Mouse (Mus musculus) midbrain, embryonic 12.5 days (tissue): Measurements from ENCODE around the gene Wdr27. TPM values are rescaled to one million over a fixed set of nuclear protein-coding genes. Genes with fewer than 3 reads are reported as not detected.
"Not testable (repeated sequence)": the region's sequence is repeated elsewhere in the genome, so short reads cannot be mapped to it uniquely, and the experiment has no call there.

Experiments used
- ATAC-seq: fragments of 200-750 bp; cut with Nextera tagmentation; 2 replicates; pipeline ENCODE4 v1.8.0; 2017; ENCODE audit warnings: low read depth, moderate TSS enrichment, moderate library complexity; ENCODE audit not compliant: low FRiP score
- H3K27ac ChIP-seq: fragments of 300-500 bp; sonication (generic); replicated peaks from 2 replicates; pipeline ENCODE4 v1.5.1; 2016; ENCODE audit warnings: mild to moderate bottlenecking
- H3K27me3 ChIP-seq: fragments of 300-500 bp; sonication (generic); 2 replicates; pipeline ENCODE4 v1.6.1; 2016; ENCODE audit warnings: mild to moderate bottlenecking
- H3K36me3 ChIP-seq: fragments of 300-500 bp; sonication (generic); 2 replicates; pipeline ENCODE4 v1.6.1; 2016
- H3K4me1 ChIP-seq: fragments of 300-500 bp; sonication (generic); 2 replicates; pipeline ENCODE4 v1.6.1; 2016
- H3K4me2 ChIP-seq: fragments of 300-500 bp; sonication (generic); replicated peaks from 2 replicates; pipeline ENCODE4 v1.6.1; 2016; ENCODE audit warnings: mild to moderate bottlenecking, moderate library complexity
- H3K4me3 ChIP-seq: fragments of 300-500 bp; sonication (generic); 2 replicates; pipeline ENCODE4 v1.5.1; 2016; ENCODE audit warnings: mild to moderate bottlenecking
- H3K9ac ChIP-seq: fragments of 300-500 bp; sonication (generic); replicated peaks from 2 replicates; pipeline ENCODE4 v1.6.1; 2016; ENCODE audit warnings: mild to moderate bottlenecking, moderate library complexity
- H3K9me3 ChIP-seq: fragments of 300-500 bp; sonication (generic); 2 replicates; pipeline ENCODE4 v1.6.1; 2016; ENCODE audit warnings: mild to moderate bottlenecking
- WGBS: fragments of 180-500 bp; shearing (Covaris S2); methylation state at CpG from one replicate; pipeline ENCODE4 v1.1.7; 2016; 5-methylcytosine and 5-hydroxymethylcytosine counted together
- polyA plus RNA-seq: library from polyadenylated mRNA; unstranded; fragments of >200 nt; fragmentation: Nextera tagmentation; extraction: Ambion mirVana; gene quantifications from 2 replicates; pipeline ENCODE4 v1.2.1, GENCODE M21; 2016

Wdr27 gene
- polyA plus RNA-seq, 1 experiment from 2014 or later = 4.7 TPM

- not testable (repeated sequence) for H3K4me3 ChIP-seq, H3K36me3 ChIP-seq, H3K4me1 ChIP-seq, H3K9ac ChIP-seq, H3K9me3 ChIP-seq, H3K27me3 ChIP-seq, H3K4me2 ChIP-seq, H3K27ac ChIP-seq, ATAC-seq
Observed at GRCm38 (mm10) chr17:14895058-14895457, 47.9 kb downstream of the Wdr27 start.

- H3K27me3 ChIP-seq = no peaks in the 10 kb centered on the region
Observed at GRCm38 (mm10) chr17:14886933-14887332, 56.0 kb downstream of the Wdr27 start.

GRCm38 (mm10) chr17:14874656-14875204 is 68.2 kb downstream of the Wdr27 start:
- H3K4me1 ChIP-seq = no peaks in the 10 kb centered on the region
- H3K27me3 ChIP-seq = no peaks in the 10 kb centered on the region
- no peak for ATAC-seq
- H3K9me3 ChIP-seq = no peaks in the 10 kb centered on the region
- no peak overlapping the region for H3K27ac ChIP-seq
- no peak overlapping the region for H3K4me3 ChIP-seq
- H3K4me2 ChIP-seq = no peak overlapping the region
- H3K36me3 ChIP-seq = no peaks in the 10 kb centered on the region
- no peak overlapping the region for H3K9ac ChIP-seq
- 76% methylated on average over 2 of the region's 2 CpGs for WGBS

More at GRCm38 (mm10) chr17:14886933-14887332, 56.0 kb downstream of the Wdr27 start:
- Histone ChIP-seq H3K27ac (no peak overlapping the region), H3K4me3 (no peak overlapping the region), H3K4me2 (no peak overlapping the region), H3K9ac (no peak overlapping the region), H3K4me1 (no peaks in the 10 kb centered on the region), H3K9me3 (no peaks in the 10 kb centered on the region), H3K36me3 (no peaks in the 10 kb centered on the region)
- WGBS = 58% methylated on average over 2 of the region's 2 CpGs
- no peak for ATAC-seq

- H3K9ac ChIP-seq = no peak overlapping the region
- H3K4me2 ChIP-seq = no peak overlapping the region
- H3K36me3 ChIP-seq = no peaks in the 10 kb centered on the region
- ATAC-seq = no peak
- WGBS = 81% methylated on average over 1 of the region's 1 CpGs
- no peak overlapping the region for H3K4me3 ChIP-seq
- H3K9me3 ChIP-seq = no peaks in the 10 kb centered on the region
- H3K27ac ChIP-seq = no peak overlapping the region
- no peaks in the 10 kb centered on the region for H3K27me3 ChIP-seq
- H3K4me1 ChIP-seq = no peaks in the 10 kb centered on the region
Observed at GRCm38 (mm10) chr17:14860220-14860619, 82.7 kb downstream of the Wdr27 start.

- H3K36me3 ChIP-seq = no peaks in the 10 kb centered on the region
- H3K27me3 ChIP-seq = no peaks in the 10 kb centered on the region
- no peak overlapping the region for H3K4me2 ChIP-seq
- no peak overlapping the region for H3K27ac ChIP-seq
- no peak overlapping the region for H3K4me3 ChIP-seq
- no peaks in the 10 kb centered on the region for H3K4me1 ChIP-seq
- no peaks in the 10 kb centered on the region for H3K9me3 ChIP-seq
- no peak for ATAC-seq
- no peak overlapping the region for H3K9ac ChIP-seq
- 72% methylated on average over 3 of the region's 3 CpGs for WGBS
Observed at GRCm38 (mm10) chr17:14847709-14848108, 95.2 kb downstream of the Wdr27 start.

- no peaks in the 10 kb centered on the region for H3K36me3 ChIP-seq
- no peak overlapping the region for H3K27ac ChIP-seq
- H3K4me2 ChIP-seq = no peak overlapping the region
- no peak overlapping the region for H3K9ac ChIP-seq
- H3K27me3 ChIP-seq = no peaks in the 10 kb centered on the region
- no peaks in the 10 kb centered on the region for H3K4me1 ChIP-seq
- H3K4me3 ChIP-seq = no peak overlapping the region
- ATAC-seq = no peak
- 72% methylated on average over 5 of the region's 5 CpGs for WGBS
- H3K9me3 ChIP-seq = no peaks in the 10 kb centered on the region
Observed at GRCm38 (mm10) chr17:14846880-14847279, 96.1 kb downstream of the Wdr27 start.

GRCm38 (mm10) chr17:14826715-14827295 is 116.2 kb downstream of the Wdr27 start:
- 38% methylated on average over 6 of the region's 6 CpGs for WGBS
- no peak overlapping the region for H3K4me2 ChIP-seq
- H3K4me1 ChIP-seq = no peaks in the 10 kb centered on the region
- H3K4me3 ChIP-seq = no peak overlapping the region
- H3K27ac ChIP-seq = no peak overlapping the region
- no peak for ATAC-seq
- H3K9me3 ChIP-seq = no peaks in the 10 kb centered on the region
- no peak overlapping the region for H3K9ac ChIP-seq
- H3K27me3 ChIP-seq = no peaks in the 10 kb centered on the region
- H3K36me3 ChIP-seq = no peaks in the 10 kb centered on the region

- H3K27me3 ChIP-seq = no peaks in the 10 kb centered on the region
- no peak overlapping the region for H3K9ac ChIP-seq
- H3K9me3 ChIP-seq = no peaks in the 10 kb centered on the region
- no peak overlapping the region for H3K4me2 ChIP-seq
- no peak overlapping the region for H3K27ac ChIP-seq
- 70% methylated on average over 5 of the region's 5 CpGs for WGBS
- no peaks in the 10 kb centered on the region for H3K36me3 ChIP-seq
- no peak for ATAC-seq
- H3K4me1 ChIP-seq = no peaks in the 10 kb centered on the region
- H3K4me3 ChIP-seq = no peak overlapping the region
Observed at GRCm38 (mm10) chr17:14824938-14825337, 118.0 kb downstream of the Wdr27 start.

- Histone ChIP-seq H3K9ac (no peak overlapping the region), H3K4me2 (no peak overlapping the region), H3K27me3 (no peaks in the 10 kb centered on the region), H3K4me3 (no peak overlapping the region), H3K36me3 (no peaks in the 10 kb centered on the region), H3K4me1 (no peaks in the 10 kb centered on the region), H3K27ac (no peak overlapping the region), H3K9me3 (no peaks in the 10 kb centered on the region)
- WGBS = 72% methylated on average over 2 of the region's 2 CpGs
- ATAC-seq = no peak
Observed at GRCm38 (mm10) chr17:14817975-14818374, 125.0 kb downstream of the Wdr27 start.

GRCm38 (mm10) chr17:14816107-14816506 is 126.9 kb downstream of the Wdr27 start:
- Histone ChIP-seq H3K4me3 (no peak overlapping the region), H3K9me3 (no peaks in the 10 kb centered on the region), H3K9ac (no peak overlapping the region), H3K4me1 (no peaks in the 10 kb centered on the region), H3K4me2 (no peak overlapping the region), H3K27ac (no peak overlapping the region), H3K36me3 (no peaks in the 10 kb centered on the region), H3K27me3 (no peaks in the 10 kb centered on the region)
- no peak for ATAC-seq
- 83% methylated on average over 3 of the region's 3 CpGs for WGBS

- H3K9me3 ChIP-seq = no peaks in the 10 kb centered on the region
- no peaks in the 10 kb centered on the region for H3K4me1 ChIP-seq
- no peaks in the 10 kb centered on the region for H3K27me3 ChIP-seq
- WGBS = 85% methylated on average over 5 of the region's 5 CpGs
- no peak overlapping the region for H3K9ac ChIP-seq
- ATAC-seq = no peak
- no peak overlapping the region for H3K27ac ChIP-seq
- no peaks in the 10 kb centered on the region for H3K36me3 ChIP-seq
- H3K4me3 ChIP-seq = no peak overlapping the region
- H3K4me2 ChIP-seq = no peak overlapping the region
Observed at GRCm38 (mm10) chr17:14815304-14815703, 127.7 kb downstream of the Wdr27 start.

GRCm38 (mm10) chr17:14812631-14813030 is 130.3 kb downstream of the Wdr27 start:
- Histone ChIP-seq H3K4me1 (no peaks in the 10 kb centered on the region), H3K27ac (no peak overlapping the region), H3K9ac (no peak overlapping the region), H3K27me3 (no peaks in the 10 kb centered on the region), H3K36me3 (no peaks in the 10 kb centered on the region), H3K4me2 (no peak overlapping the region), H3K4me3 (no peak overlapping the region), H3K9me3 (no peaks in the 10 kb centered on the region)
- WGBS = 83% methylated on average over 6 of the region's 6 CpGs
- no peak for ATAC-seq

GRCm38 (mm10) chr17:14812033-14812432 is 130.9 kb downstream of the Wdr27 start:
- Histone ChIP-seq H3K9ac (no peak overlapping the region), H3K4me3 (no peak overlapping the region), H3K4me1 (no peaks in the 10 kb centered on the region), H3K27ac (no peak overlapping the region), H3K9me3 (no peaks in the 10 kb centered on the region), H3K36me3 (no peaks in the 10 kb centered on the region), H3K4me2 (no peak overlapping the region), H3K27me3 (no peaks in the 10 kb centered on the region)
- WGBS = 86% methylated on average over 8 of the region's 8 CpGs
- ATAC-seq = no peak
